Mouse (Mus musculus): ENCODE data around the gene Nfrkb.

Nfrkb gene

DNA sequence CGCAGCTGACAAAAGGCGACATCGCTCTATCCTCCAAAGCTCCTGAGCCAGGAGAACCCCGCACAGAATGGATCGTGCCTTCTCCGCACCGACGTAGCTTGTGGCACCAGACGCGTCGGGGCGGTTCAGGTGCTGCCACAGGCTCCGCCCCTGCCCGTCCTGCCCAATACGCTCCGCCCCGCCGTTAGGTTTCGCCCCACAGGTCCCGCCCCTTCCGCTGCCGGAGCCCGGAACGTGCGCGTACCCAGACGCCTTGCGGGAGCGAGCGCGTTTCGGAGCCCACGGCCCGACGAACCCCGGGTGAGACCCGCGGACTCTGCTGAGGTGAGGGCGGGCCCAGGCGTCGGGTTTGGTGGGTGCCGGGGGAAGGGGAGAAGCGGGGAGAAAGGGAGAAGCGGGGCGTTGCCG is at the start of gene Nfrkb:
Nfrkb (plus strand) TSS at position 246 of the 408 bp plus-strand sequence.
- CTCF ChIA-PET, result interaction anchor here (1.0 kb wide), 1 partner anchor 9 kb away, joined by 3 read pairs; no protein-coding TSS in a partner anchor

GRCm38 (mm10) chr9:31344289-31344831 is 41.6 kb upstream of the Nfrkb start:
- CTCF ChIA-PET, result no interaction called here

- CTCF ChIA-PET, result no interaction called here
Observed at GRCm38 (mm10) chr9:31346575-31347080, 39.4 kb upstream of the Nfrkb start.

- CTCF ChIA-PET, result no interaction called here
Observed at GRCm38 (mm10) chr9:31348458-31348857, 37.5 kb upstream of the Nfrkb start.

- CTCF ChIA-PET, result no interaction called here
Observed at GRCm38 (mm10) chr9:31348915-31349314, 37.1 kb upstream of the Nfrkb start.

- CTCF ChIA-PET, result no interaction called here
Observed at GRCm38 (mm10) chr9:31352716-31353115, 33.3 kb upstream of the Nfrkb start.

DNA sequence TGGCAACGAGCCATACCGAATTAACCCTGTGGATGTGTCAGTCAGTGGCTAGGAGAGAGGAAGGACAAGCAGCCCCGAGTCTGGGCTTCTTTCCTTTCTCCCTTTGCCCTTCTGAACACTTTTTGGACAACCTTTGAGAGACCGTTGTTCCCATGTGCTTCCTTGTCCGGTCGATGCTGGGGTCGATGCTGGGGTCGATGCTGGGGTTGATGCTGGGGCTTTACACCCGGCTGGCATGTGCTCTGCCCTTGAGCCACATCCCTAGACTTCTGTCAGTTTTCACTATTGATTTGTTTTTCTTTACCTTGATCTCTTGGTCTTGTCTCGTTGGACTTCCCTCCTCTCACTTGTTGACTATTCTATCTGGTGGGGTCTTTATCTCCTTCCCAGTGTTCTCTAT is 32.5 kb upstream of the Nfrkb start:
- CTCF ChIA-PET, result no interaction called here

DNA sequence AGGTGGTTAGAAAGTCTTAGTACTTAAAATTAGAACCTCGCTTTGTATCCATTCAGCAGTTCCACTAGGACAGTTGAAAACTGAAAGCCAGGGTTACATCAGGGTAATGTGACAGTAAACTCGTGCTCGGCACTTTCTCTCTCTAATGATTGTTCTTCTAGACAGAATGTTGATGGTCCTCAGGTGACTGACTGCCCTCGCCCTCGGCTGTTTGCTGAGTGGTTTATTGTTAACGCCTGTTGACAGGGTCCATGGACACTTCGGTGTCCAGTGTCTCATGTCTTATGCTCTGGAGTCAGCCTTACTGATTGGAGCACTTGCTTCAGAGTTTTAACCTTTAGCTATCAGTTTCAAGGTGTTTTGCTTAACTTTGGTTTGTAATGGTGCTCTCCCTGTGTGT is 31.9 kb upstream of the Nfrkb start:
- CTCF ChIA-PET, result no interaction called here

GRCm38 (mm10) chr9:31363698-31364609 is 22.0 kb upstream of the Nfrkb start:
- CTCF ChIA-PET, result no interaction called here

DNA sequence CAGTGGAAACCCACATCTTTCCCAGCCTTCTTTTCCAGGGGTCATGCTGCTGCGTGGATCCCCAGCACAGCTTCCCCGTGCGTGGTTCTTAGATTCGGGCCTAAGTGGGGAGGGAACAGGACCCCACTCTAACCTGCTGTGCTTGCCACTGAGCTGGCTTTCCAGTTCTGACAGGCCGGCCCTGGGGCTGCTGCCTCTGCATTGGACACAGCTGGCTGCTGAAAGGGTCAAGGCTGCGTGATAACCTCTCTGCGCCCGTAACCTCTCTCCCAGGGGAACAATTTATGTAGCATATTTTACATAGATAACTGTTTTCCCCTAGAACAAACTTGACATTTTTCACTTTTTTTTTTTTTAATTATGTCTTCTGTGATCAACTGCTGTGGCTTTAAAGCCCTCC is 20.9 kb upstream of the Nfrkb start:
- CTCF ChIA-PET, result no interaction called here

- CTCF ChIA-PET, result no interaction called here
Observed at GRCm38 (mm10) chr9:31371740-31372139, 14.3 kb upstream of the Nfrkb start.

DNA sequence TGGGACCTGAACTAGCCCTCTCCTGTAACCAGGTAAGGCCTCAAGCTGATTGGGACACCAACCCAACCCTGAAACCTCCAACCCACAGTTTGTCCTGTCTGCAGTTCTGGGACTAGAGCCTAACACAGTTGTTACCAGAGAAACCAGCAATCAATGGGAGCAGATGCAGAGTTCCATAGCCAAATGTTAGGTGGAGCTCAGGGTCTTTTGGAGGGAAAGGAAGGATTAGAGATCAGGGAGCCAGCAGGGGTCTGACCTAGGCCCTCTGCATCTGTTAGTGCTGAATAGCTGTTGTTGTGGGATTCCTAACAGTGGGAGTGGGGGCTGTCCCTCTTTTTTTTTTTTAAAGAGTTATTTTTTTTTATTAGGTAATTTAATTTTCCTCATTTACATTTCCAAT is 9.3 kb upstream of the Nfrkb start:
- CTCF ChIA-PET, result interaction anchor here (0.6 to 0.7 kb wide), 3 partner anchors 9 to 188 kb away, joined by 3 to 9 read pairs (median 3); partner anchors contain the start of gene Nfrkb

- CTCF ChIA-PET, result interaction anchor here (1.0 kb wide), 1 partner anchor 8 kb away, joined by 3 read pairs; no protein-coding TSS in a partner anchor
Observed at GRCm38 (mm10) chr9:31384786-31385499, 1.0 kb upstream of the Nfrkb start.

- CTCF ChIA-PET, result interaction anchor here (1.0 kb wide), 1 partner anchor 9 kb away, joined by 3 read pairs; no protein-coding TSS in a partner anchor
Observed at GRCm38 (mm10) chr9:31385500-31385869, 507 bp upstream of the Nfrkb start.

DNA sequence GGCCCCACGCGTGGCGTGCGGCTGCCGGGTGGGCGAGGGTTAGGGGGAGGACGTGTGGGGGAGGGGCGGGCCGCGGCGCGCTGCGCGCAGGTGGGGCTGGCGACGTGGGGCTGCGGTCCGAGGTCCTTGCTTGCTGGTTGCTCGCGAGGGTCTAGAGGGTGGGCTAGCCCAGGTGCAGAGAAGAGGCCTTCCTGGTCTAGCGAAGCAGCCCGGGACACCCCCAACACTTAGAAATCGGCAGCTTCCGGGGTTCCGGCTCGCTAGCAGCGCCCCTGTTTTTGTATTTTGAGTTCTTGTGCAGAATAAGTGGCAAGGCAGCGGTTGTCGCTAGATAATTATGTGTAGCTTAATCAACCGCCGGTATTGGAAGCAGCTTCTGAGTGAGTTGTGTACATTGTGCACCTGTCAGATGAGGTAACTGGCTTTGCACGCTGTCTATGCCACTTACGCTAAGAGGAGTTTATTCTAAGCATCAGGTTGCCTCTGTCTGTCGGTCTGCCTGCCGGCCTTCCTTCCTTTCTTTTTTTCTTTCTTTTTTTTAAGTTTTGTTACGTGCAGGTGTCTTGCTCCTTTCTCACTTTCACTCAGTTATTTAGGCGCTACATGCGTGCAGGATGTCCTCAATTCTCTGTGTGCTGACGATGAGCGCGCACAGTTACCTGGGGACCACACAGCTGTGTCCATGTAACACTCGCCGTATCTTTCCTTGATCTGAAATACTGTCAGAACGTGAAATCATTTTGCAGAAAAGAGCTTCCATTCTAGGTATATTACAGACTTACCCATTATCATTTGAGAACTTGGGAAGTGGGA is 582 bp downstream of the Nfrkb start:
- CTCF ChIA-PET, result interaction anchor here (0.6 to 1.0 kb wide), 2 partner anchors 10 to 12 kb away, joined by 3 read pairs; no protein-coding TSS in a partner anchor

DNA sequence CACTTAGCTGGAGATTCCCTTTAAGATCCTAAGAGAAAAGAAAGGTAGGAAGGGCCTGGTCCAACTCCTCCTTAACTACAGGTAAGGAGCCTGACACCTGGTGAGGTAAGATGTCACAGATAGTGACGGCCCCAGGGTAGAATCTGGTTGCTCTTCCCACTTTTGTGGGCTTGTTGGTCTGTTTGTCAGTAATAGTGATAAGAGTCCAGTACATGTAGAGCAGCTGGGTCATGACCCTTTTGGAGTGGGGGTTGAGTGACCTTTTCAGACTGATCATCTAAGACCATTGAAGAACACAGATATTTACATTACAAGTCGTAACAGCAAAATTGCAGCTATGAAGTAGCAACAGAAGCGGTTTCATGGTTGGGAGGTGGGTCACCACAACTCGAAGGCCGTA is 1.2 kb downstream of the Nfrkb start:
- CTCF ChIA-PET, result interaction anchor here (0.6 kb wide), 1 partner anchor 12 kb away, joined by 3 read pairs; no protein-coding TSS in a partner anchor

- CTCF ChIA-PET, result interaction anchor here (0.6 to 0.7 kb wide), 2 partner anchors 42 to 246 kb away, joined by 3 read pairs; no protein-coding TSS in a partner anchor
Observed at GRCm38 (mm10) chr9:31400441-31400840, 14.4 kb downstream of the Nfrkb start.

DNA sequence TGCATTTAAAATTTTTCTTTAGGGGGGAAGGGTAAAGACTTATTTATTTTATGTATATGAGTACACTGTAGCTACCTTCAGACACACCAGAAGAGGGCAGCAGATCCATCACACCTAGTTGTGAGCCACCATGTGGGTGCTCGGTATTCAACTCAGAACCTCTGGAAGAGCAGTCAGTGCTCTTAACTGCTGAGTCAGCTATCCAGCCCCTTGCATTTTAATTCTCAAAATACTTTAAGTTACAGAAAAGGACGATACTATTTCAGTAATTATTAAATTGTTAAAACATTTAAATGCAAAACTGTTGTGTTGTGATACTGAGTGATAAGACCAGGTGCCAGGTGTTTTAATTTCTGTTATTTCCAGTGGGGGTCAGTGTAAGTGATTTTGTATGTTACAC is 18.3 kb downstream of the Nfrkb start:
- CTCF ChIA-PET, result no interaction called here

DNA sequence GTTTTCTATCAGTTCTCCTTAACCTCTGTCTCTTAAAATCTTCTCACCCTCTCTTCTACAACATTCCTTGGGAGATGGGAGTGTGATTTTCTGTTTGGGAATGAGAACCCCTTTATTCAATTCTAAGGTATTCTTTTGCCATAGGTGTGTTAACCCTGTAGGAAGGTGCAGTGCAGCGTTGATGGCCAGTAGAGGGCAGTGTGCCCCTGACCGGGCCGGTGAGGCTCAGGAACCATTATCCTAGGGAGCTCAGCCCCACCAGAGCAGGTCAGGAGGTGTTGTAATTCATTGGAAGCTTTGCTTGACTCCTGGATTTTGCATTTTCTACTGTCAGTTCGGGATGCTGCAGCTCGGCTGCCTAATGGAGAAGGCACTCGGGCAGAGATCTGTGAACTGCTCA is 19.2 kb downstream of the Nfrkb start:
- CTCF ChIA-PET, result interaction anchor here (0.9 kb wide), 1 partner anchor 9 kb away, joined by 3 read pairs; no protein-coding TSS in a partner anchor

GRCm38 (mm10) chr9:31412165-31412564 is 26.2 kb downstream of the Nfrkb start:
- CTCF ChIA-PET, result interaction anchor here (0.5 kb wide), 1 partner anchor 36 kb away, joined by 3 read pairs; no protein-coding TSS in a partner anchor

DNA sequence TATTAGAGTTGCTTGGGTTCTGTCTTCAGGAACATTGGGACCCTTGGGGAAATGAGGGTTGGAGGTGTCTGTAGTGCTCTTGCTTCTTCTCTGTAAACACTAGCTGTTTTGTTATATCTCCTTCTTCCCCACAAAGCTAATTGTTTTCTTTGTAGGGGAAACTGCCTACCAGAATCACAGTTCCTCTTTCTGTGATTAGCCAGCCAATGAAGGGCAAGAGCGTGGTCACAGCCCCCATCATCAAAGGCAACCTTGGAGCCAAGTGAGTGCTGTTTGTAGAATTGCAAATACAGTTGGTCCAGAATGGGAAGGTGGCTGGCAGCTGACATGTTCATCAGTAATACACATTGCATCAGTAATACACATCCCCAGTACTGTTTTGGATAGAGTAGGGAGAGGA is 32.8 kb downstream of the Nfrkb start:
- CTCF ChIA-PET, result interaction anchor here (0.6 to 0.7 kb wide), 2 partner anchors 17 to 23 kb away, joined by 3 to 7 read pairs; no protein-coding TSS in a partner anchor
